Mouse (Mus musculus): Measurements from ENCODE around the gene Zfhx3. TPM values are rescaled to one million over a fixed set of nuclear protein-coding genes. Genes with fewer than 3 reads are reported as not detected.

Zfhx3 gene
- polyA plus RNA-seq, 1 experiment from 2014 or later = 6.2 TPM

GRCm38 (mm10) chr8:108019651-108020050 is 77.2 kb downstream of the Zfhx3 start:
- Histone ChIP-seq H3K27me3 (replicated peaks) (no peaks in the 10 kb centered on the region), H3K9ac (no peak overlapping the region), H3K4me2 (no peak overlapping the region), H3K9me3 (no peaks in the 10 kb centered on the region), H3K36me3 (no peaks in the 10 kb centered on the region), H3K27ac (replicated peaks) (no peak overlapping the region), H3K4me3 (no peak overlapping the region), H3K4me1 (0 out of 2 replicates have a peak, but pooled peaks cover 6% of the 10 kb centered on the region)
- ATAC-seq (ENCODE audit: extremely low read depth, insufficient number of reproducible peaks, low FRiP score, low TSS enrichment) = no peak
- WGBS = 79% methylated on average over 3 of the region's 3 CpGs

DNA sequence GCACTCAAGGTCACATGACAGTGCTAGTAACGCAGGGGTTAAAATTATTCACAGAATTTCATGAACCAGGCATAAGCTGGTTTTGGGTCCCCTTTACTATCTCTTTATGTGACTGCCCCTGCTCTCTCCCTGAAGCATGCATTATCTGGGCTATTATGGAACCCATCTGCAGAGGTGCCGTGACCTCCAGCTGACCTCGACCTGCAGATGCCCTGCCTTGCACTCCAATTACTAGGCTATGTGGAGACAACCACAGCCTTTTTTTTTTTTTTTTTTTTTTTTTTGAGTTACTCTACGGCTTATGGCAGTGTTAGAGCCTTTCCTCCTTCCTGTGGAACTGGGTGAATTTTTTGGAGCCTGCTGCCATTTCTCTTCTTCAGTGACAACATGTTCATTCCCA is 80.0 kb downstream of the Zfhx3 start:
- Histone ChIP-seq H3K27me3 (replicated peaks) (no peaks in the 10 kb centered on the region), H3K36me3 (no peaks in the 10 kb centered on the region), H3K4me3 (no peak overlapping the region), H3K9ac (no peak overlapping the region), H3K9me3 (no peaks in the 10 kb centered on the region), H3K4me2 (no peak overlapping the region), H3K4me1 (peaks cover 12% of the 10 kb centered on the region), H3K27ac (replicated peaks) (no peak overlapping the region)
- 37% methylated on average over 4 of the region's 4 CpGs for WGBS
- no peak for ATAC-seq (ENCODE audit: extremely low read depth, insufficient number of reproducible peaks, low FRiP score, low TSS enrichment)

DNA sequence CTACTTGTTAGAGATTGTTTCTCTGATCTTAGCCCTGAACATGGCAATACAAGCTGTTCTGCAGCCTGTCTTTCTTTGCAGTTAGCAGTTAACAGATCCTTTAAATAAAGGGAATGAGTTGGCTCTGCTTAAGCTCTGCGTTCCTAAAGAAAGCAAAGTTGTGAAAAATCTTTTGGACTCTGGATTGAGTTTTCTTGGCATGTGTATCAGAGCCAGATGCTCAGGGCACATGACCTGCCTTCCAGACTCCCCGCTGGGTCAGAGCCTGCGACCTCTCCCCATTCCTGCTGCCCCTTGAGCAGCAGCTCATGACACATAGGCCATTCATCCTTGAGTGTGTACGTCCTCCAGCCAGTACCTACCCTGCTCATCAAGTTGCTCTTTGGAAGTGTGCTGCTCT is 81.9 kb downstream of the Zfhx3 start:
- WGBS = 53% methylated on average over 4 of the region's 4 CpGs
- no peak for ATAC-seq (ENCODE audit: extremely low read depth, insufficient number of reproducible peaks, low FRiP score, low TSS enrichment)
- Histone ChIP-seq H3K4me2 (no peak overlapping the region), H3K9ac (no peak overlapping the region), H3K27ac (replicated peaks) (no peak overlapping the region), H3K4me1 (peaks cover 17% of the 10 kb centered on the region), H3K27me3 (replicated peaks) (0 out of 2 replicates have a peak, but pooled peaks cover 2% of the 10 kb centered on the region), H3K4me3 (no peak overlapping the region), H3K9me3 (no peaks in the 10 kb centered on the region), H3K36me3 (no peaks in the 10 kb centered on the region)

GRCm38 (mm10) chr8:108025249-108025648 is 82.8 kb downstream of the Zfhx3 start:
- Histone ChIP-seq H3K36me3 (no peaks in the 10 kb centered on the region), H3K4me3 (no peak overlapping the region), H3K27ac (replicated peaks) (no peak overlapping the region), H3K9me3 (no peaks in the 10 kb centered on the region), H3K27me3 (replicated peaks) (0 out of 2 replicates have a peak, but pooled peaks cover 2% of the 10 kb centered on the region), H3K4me2 (no peak overlapping the region), H3K9ac (no peak overlapping the region), H3K4me1 (peaks cover 17% of the 10 kb centered on the region)
- WGBS = 78% methylated on average over 2 of the region's 2 CpGs
- ATAC-seq (ENCODE audit: extremely low read depth, insufficient number of reproducible peaks, low FRiP score, low TSS enrichment) = no peak

DNA sequence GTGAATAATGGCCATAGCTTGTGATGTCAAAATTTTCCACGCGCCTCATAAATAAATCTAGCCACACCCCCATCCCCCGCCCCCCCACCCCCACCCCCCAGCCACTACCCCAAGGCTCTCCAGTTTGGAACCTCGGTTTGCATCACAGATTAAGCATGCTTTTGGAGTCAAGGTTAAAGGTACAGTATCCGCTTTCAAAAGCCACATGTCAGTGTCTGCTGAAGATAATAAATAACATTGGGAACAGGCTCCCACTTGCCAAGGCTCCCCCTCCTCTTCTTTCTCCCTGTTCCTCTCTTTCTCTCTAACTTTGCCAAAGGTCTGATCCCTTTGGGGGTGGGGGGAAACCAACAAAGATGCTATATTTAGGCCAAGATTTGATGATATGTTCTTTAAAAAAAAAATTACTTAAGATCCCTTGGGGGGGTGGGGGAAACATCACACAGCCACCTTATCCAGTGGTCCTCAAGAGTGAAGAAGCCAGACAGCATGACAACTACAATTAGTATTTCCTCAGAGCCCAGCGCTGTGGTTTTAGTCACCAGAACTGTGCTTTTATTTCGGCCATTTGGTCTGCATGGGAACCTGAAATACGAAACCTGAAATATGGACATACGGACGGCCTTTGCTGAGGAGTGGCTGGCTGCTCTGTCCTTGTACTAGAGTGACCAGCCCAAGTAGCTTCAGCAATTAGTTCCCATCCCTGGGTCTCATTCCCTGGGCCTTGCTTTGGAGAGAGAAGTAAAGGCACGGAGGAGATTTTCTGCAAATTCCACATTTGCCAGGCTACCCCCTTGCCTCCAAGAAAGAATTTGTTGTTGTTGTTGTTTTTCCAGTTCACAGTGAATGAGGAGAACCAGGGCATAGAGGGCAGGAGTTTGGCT is 84.4 kb downstream of the Zfhx3 start:
- no peak overlapping the region for H3K27ac ChIP-seq (replicated peaks)
- 62% methylated on average over 11 of the region's 11 CpGs for WGBS
- peak overlapping the region; percentile 38 for H3K4me3 ChIP-seq
- H3K4me2 ChIP-seq = peak overlapping the region; percentile 68
- 0 out of 2 replicates have a peak, but pooled peaks cover 2% of the 10 kb centered on the region for H3K27me3 ChIP-seq (replicated peaks)
- H3K9ac ChIP-seq = peak overlapping the region; percentile 28; the same call in 1 of the 2 replicates
- H3K9me3 ChIP-seq = no peaks in the 10 kb centered on the region
- peaks cover 17% of the 10 kb centered on the region for H3K4me1 ChIP-seq
- no peaks in the 10 kb centered on the region for H3K36me3 ChIP-seq
- ATAC-seq (ENCODE audit: extremely low read depth, insufficient number of reproducible peaks, low FRiP score, low TSS enrichment) = no peak

GRCm38 (mm10) chr8:108027561-108028025 is 85.1 kb downstream of the Zfhx3 start:
- ATAC-seq (ENCODE audit: extremely low read depth, insufficient number of reproducible peaks, low FRiP score, low TSS enrichment) = no peak
- WGBS = 31% methylated on average over 20 of the region's 20 CpGs
- peaks cover 12% of the 10 kb centered on the region for H3K4me1 ChIP-seq
- no peak overlapping the region for H3K27ac ChIP-seq (replicated peaks)
- H3K9me3 ChIP-seq = no peaks in the 10 kb centered on the region
- no peaks in the 10 kb centered on the region for H3K36me3 ChIP-seq
- peak overlapping the region; percentile 28 for H3K9ac ChIP-seq
- peak overlapping the region; percentile 68 for H3K4me2 ChIP-seq
- H3K4me3 ChIP-seq = peak overlapping the region; percentile 38
- 0 out of 2 replicates have a peak, but pooled peaks cover 2% of the 10 kb centered on the region for H3K27me3 ChIP-seq (replicated peaks)

GRCm38 (mm10) chr8:108028440-108028839 is 86.0 kb downstream of the Zfhx3 start:
- Histone ChIP-seq H3K27ac (replicated peaks) (no peak overlapping the region), H3K9me3 (no peaks in the 10 kb centered on the region), H3K9ac (no peak overlapping the region), H3K4me1 (peaks cover 11% of the 10 kb centered on the region), H3K4me3 (no peak overlapping the region), H3K27me3 (replicated peaks) (0 out of 2 replicates have a peak, but pooled peaks cover 2% of the 10 kb centered on the region), H3K4me2 (no peak overlapping the region), H3K36me3 (no peaks in the 10 kb centered on the region)
- 72% methylated on average over 8 of the region's 8 CpGs for WGBS
- ATAC-seq (ENCODE audit: extremely low read depth, insufficient number of reproducible peaks, low FRiP score, low TSS enrichment) = no peak

GRCm38 (mm10) chr8:108031159-108031558 is 88.7 kb downstream of the Zfhx3 start:
- no peak for ATAC-seq (ENCODE audit: extremely low read depth, insufficient number of reproducible peaks, low FRiP score, low TSS enrichment)

DNA sequence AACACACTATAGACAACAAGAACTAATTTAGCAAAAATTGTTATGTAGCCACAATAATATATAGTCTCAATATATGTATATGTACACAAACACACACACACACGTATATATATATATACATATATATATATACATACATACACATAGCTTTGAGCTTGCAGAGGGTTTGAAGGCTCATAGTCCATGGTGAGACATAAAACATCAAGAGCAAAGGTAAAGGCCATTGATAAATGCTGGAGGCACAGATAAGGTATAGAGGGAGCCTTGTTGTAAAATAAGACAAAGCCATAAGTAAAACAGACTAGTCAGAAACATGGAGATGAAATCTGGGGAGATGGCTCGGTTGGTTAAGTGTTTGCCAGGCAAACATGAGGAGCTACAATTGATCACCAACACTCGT is 91.6 kb downstream of the Zfhx3 start:
- Histone ChIP-seq H3K9me3 (no peaks in the 10 kb centered on the region), H3K9ac (no peak overlapping the region), H3K4me1 (no peaks in the 10 kb centered on the region), H3K4me2 (no peak overlapping the region), H3K4me3 (no peak overlapping the region), H3K27ac (replicated peaks) (no peak overlapping the region), H3K27me3 (replicated peaks) (no peaks in the 10 kb centered on the region), H3K36me3 (no peaks in the 10 kb centered on the region)
- whole genome bisulfite sequencing = 56% methylated on average over 3 of the region's 3 CpGs
- ATAC-seq (ENCODE audit: extremely low read depth, insufficient number of reproducible peaks, low FRiP score, low TSS enrichment) = no peak

More at GRCm38 (mm10) chr8:108031159-108031558, 88.7 kb downstream of the Zfhx3 start:
- Histone ChIP-seq H3K4me1 (peaks cover 11% of the 10 kb centered on the region), H3K9ac (no peak overlapping the region), H3K4me2 (no peak overlapping the region), H3K27me3 (replicated peaks) (0 out of 2 replicates have a peak, but pooled peaks cover 2% of the 10 kb centered on the region), H3K27ac (replicated peaks) (no peak overlapping the region), H3K4me3 (no peak overlapping the region), H3K9me3 (no peaks in the 10 kb centered on the region), H3K36me3 (no peaks in the 10 kb centered on the region)
- WGBS = 80% methylated on average over 3 of the region's 3 CpGs

DNA sequence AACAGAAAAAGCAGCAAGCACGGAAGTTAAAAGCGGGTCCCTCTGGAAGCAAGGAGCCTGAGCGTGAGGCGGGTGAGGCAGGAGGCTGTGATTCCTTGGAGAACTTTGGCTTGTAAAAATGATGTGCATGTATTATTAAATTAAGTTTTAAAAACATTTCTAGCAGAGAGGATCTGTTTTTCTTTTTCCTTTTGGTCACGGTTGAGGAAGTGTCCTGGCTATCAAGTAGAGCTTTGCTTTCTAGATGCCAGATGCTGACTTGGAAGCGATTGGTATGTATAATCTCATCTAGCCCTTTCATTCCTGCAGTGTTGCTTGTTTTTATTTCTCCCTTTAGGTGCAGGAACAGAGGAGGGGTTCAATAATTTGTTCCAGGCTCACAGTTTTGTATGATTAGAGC is 92.3 kb downstream of the Zfhx3 start:
- H3K4me2 ChIP-seq = no peak overlapping the region
- no peak overlapping the region for H3K9ac ChIP-seq
- H3K36me3 ChIP-seq = no peaks in the 10 kb centered on the region
- no peaks in the 10 kb centered on the region for H3K4me1 ChIP-seq
- no peaks in the 10 kb centered on the region for H3K27me3 ChIP-seq (replicated peaks)
- no peaks in the 10 kb centered on the region for H3K9me3 ChIP-seq
- WGBS = 66% methylated on average over 6 of the region's 6 CpGs
- H3K4me3 ChIP-seq = no peak overlapping the region
- no peak for ATAC-seq (ENCODE audit: extremely low read depth, insufficient number of reproducible peaks, low FRiP score, low TSS enrichment)
- no peak overlapping the region for H3K27ac ChIP-seq (replicated peaks)

GRCm38 (mm10) chr8:108043618-108044017 is 101.2 kb downstream of the Zfhx3 start:
- ATAC-seq (ENCODE audit: extremely low read depth, insufficient number of reproducible peaks, low FRiP score, low TSS enrichment) = no peak
- 78% methylated on average over 4 of the region's 4 CpGs for WGBS
- no peaks in the 10 kb centered on the region for H3K4me1 ChIP-seq
- H3K27me3 ChIP-seq (replicated peaks) = no peaks in the 10 kb centered on the region
- H3K36me3 ChIP-seq = no peaks in the 10 kb centered on the region
- H3K4me3 ChIP-seq = no peak overlapping the region
- no peak overlapping the region for H3K4me2 ChIP-seq
- H3K9me3 ChIP-seq = no peaks in the 10 kb centered on the region
- H3K9ac ChIP-seq = no peak overlapping the region
- H3K27ac ChIP-seq (replicated peaks) = no peak overlapping the region
